Mouse (Mus musculus) lung, postnatal 0 days (tissue): ENCODE data around the gene Bri3.

Experiments
- CTCF ChIP-seq: IDR thresholded peaks from 2 replicates; pipeline ENCODE4 v1.5.1; 2016; ENCODE audit warnings: antibody characterized with exemption, mild to moderate bottlenecking
- EP300 ChIP-seq: IDR thresholded peaks from 2 replicates; pipeline ENCODE4 v1.6.1; 2016; ENCODE audit warnings: antibody characterized with exemption, mild to moderate bottlenecking, control low read depth

DNA sequence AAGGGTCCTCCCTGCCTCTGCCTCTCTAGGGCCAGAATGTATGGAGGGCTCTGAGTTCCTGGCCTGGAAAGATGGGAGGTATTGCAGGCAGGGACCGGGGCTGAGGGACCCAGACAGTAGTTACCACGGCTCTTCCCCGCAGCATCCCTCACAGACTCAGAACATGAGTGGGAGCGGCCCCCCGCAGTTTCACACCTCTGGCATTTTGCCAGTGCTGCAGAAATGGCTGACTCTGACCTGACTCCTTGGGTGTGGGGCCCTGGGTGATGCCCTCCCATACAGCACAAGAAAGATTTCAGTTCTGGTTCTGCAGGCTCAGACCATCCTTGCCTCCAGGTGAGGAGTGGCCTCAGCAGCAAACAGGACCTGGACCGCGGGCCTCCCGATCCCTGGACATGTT, 48.7 kb upstream of the Bri3 start:
- TF ChIP-seq EP300 = no peak
- no peak for TF ChIP-seq CTCF
